Mouse (Mus musculus): ENCODE data around the gene Dpysl4.

DNA sequence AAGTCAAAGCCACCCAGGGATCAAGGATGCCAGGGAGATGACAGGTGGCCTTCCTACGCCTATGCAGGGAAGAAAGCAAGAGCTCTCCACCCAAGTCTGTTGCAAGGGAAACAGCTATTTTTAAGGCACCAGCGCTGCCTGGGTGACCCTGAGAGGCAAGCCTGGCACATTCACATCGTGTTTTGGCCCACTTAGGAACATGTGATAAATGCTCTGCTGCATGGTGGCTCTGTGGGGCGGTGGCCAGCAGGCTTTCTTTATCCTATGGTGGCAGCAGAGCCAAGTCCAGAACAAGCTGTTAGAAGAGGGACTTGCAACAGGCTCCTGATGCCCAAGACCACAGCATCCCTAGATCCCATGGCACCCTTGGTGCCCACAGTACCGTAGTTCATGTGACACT lies 49.4 kb downstream of the Dpysl4 start:
- TF ChIP-seq CTCF (conservative IDR thresholded peaks at IDR 0.05; ENCODE audit: low read length) (no peak), NANOG (IDR thresholded peaks at IDR 0.05; ENCODE audit: borderline replicate concordance, low read length) (no peak)

All from E14TG2a.4 (cell line).